Mouse (Mus musculus): ENCODE data around the gene Gm21310.
"Not testable (repeated sequence)": the region's sequence is repeated elsewhere in the genome, so short reads cannot be mapped to it uniquely, and the experiment has no call there.

Gm21310 gene

DNA sequence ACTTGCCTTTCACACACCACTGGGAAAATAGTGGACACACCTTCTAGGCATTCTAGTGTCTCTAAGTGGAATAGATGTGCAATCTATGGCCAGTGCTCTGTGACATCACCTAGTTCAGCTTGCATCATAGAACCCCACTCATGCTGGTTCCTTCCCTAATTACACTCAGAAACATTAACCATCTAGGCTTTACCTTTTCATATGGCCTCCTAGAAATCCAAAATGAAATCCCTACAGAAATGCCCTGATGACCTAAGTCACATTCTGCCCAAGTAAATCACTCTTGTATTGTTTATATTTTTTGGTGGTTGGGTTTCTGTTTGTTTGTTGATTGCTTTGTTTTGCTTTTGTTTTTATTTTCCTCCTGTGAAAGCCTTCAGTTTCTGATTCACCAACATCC, at the start of gene Gm21310:
Gene Gm21310, minus strand, starts transcription at position 101 of the 400 bp plus-strand sequence.
- not testable (repeated sequence) for DNase-seq
